Mouse (Mus musculus) ES-E14 (cell line): Measurements from ENCODE around the gene Yjefn3.

Experiments
- CHD2 ChIP-seq: IDR thresholded peaks from 2 replicates; pipeline ENCODE4 v1.6.1; 2014; ENCODE audit warnings: mild to moderate bottlenecking, low read depth, low read length, inconsistent platforms
- HCFC1 ChIP-seq: IDR thresholded peaks from 2 replicates; pipeline ENCODE4 v1.6.1; 2012; ENCODE audit warnings: low read length, inconsistent platforms, borderline replicate concordance; ENCODE audit not compliant: insufficient read depth
- MAFK ChIP-seq: IDR thresholded peaks from 2 replicates; pipeline ENCODE4 v1.6.1; 2014; ENCODE audit warnings: mild to moderate bottlenecking, low read depth, low read length, inconsistent platforms; ENCODE audit not compliant: insufficient read depth
- ZC3H11A ChIP-seq: IDR thresholded peaks from 2 replicates; pipeline ENCODE4 v1.6.1; 2012; ENCODE audit warnings: low read depth, mild to moderate bottlenecking, inconsistent platforms, low read length, borderline replicate concordance
- ZNF384 ChIP-seq: IDR thresholded peaks from 2 replicates; pipeline ENCODE4 v1.6.1; 2012; ENCODE audit warnings: low read depth, low read length, inconsistent platforms

- TF ChIP-seq HCFC1 = no peak
- TF ChIP-seq ZC3H11A = no peak
- TF ChIP-seq CHD2 = no peak
- TF ChIP-seq MAFK = no peak
- TF ChIP-seq ZNF384 = no peak
Measured at GRCm38 (mm10) chr8:69914526-69914925, 12.0 kb upstream of the Yjefn3 start.
